Mouse (Mus musculus) T-helper 2 cell (primary cell): ENCODE measurements around the gene Adam33.

ENCODE experiments used
- in situ Hi-C: fragments of 300-600 bp; cut with MboI, MseI; formaldehyde crosslinking; loops from one replicate; pipeline ENCODE4 v1.15.1; 2025; ENCODE audit warnings: high pct_unique_total_duplicates

Adam33 gene

DNA sequence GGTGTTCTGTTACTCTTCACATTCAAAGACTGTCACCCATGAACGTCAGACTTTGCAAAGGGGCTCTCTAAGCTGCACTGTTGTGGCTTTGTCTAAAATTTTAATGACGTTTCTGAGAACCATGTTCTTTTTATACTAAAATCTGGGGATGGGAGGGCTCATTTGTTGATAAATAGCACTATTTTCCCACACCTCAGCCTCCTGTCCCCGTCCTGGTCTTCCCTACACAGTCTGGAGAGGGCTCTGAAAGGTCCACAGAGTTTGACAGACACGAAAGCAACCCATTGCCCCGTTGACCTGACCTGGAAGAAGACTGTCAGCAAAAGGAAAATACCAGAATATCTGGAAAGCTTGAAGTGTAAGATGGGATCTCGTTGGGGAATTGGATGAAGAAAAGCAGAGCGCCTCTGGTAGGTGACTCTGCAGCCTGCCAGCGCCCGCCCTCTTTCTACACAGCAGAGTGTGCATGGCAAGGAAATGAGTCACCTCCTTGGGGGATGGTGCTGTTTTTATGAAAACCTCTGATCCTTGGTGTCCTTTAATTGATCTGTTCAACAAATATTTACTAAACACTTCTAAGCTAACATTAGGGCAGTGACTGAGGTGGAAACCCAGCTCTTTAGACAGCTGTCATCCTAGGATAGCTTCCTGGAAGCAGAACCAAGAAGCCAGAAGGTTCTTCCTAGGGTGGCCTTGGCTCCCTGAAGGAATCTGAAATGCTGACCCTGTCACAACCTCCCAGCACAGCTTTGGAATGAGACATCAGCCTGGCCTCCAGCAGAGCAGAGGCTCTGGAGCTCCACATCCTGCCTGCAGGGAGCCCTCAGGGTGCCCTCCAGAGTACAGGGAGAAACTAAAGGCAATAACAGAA is 34.3 kb downstream of the Adam33 start:
- in situ Hi-C loops: no loop called here

DNA sequence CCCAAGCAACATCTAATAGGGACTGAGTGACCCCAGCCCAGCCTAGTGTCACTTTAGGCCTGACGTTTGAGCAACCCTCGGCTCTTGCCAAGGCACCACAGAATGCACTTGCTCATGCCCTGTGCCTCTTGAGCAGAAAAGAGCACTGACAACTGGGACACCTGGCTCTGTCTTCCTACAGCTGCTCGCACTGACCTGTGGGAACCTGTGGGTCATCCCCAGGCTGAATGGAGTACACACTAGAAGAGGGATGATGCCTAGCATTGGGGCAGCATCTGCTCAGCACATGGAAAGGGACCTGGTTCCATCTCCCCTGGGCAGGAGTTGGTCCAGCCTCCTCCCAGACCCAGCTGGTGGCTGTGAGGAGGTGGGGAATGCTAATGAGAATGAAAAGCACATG is 36.7 kb downstream of the Adam33 start:
- in situ Hi-C loops: no loop called here

- in situ Hi-C loops: no loop called here
Observed at GRCm38 (mm10) chr2:131025230-131025629, 38.4 kb downstream of the Adam33 start.

DNA sequence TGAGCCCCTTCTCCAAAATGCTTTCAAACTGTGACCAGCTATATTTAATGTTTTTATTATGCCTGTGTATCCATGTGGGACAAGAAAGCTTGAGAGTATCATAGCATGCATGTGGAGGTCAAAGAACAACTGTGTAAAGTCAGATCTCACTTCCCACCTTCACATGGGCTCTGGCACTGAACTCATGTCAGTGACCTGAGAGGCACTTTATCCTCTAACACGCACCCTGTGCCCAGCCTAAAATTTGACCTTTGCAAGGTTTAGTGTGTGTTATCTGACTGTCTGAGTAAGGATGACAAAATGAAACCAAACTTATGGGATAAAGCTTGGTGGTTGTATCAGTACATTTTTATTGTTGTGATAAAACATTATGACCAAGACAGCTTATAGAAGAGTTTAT is 53.0 kb downstream of the Adam33 start:
- in situ Hi-C loops: no loop called here

DNA sequence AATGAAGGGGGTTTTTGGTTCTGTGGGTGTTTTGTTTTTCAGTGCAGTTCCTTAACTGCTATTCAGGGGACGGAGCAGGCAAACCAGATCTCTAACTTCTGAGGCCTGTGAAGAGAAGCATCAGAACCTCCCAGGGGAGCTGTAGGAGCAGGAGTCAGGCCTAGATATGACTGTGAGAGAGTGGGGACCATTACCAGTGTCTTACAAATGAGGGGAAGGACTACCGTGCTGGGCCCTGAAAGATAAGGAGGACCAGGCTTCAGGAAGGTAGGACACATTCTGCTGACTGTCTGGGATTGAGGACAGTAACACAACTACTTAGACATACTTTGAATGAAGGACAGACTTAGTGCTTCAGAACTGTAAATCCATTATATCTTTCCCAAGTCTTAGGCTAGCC is 54.5 kb downstream of the Adam33 start:
- in situ Hi-C loops: no loop called here
